Mouse (Mus musculus): ENCODE data around the gene Gm49368.
"Not testable (repeated sequence)": the region's sequence is repeated elsewhere in the genome, so short reads cannot be mapped to it uniquely, and the experiment has no call there.

Gm49368 gene

DNA sequence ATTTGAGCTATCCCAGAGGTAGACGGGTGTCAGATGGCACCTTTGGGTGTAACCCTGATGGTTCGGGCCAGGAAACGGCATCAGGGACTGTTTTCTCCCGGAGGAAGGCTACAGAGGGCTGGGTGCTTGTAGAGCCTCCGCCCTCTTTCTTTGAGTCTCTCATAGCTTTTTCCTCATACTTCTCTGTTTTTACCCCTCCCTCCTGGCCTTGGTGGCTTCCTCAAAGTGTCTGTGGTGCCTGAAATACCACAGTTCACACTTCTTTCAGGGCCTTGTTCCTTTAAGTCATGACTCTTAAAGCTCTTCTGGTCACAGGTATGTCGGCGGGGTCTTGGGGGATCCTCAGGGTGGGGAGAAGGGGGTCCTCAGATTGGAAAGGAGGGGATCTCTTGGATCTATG is at the start of gene Gm49368, which contains the start of gene Itgam:
TSS of gene Gm49368 (plus strand) at position 228 of the 400 bp plus-strand sequence.
TSS of gene Itgam (plus strand) at position 185 of the 400 bp plus-strand sequence.
- no peak for DNase-seq (ENCODE audit: low spot score)

DNA sequence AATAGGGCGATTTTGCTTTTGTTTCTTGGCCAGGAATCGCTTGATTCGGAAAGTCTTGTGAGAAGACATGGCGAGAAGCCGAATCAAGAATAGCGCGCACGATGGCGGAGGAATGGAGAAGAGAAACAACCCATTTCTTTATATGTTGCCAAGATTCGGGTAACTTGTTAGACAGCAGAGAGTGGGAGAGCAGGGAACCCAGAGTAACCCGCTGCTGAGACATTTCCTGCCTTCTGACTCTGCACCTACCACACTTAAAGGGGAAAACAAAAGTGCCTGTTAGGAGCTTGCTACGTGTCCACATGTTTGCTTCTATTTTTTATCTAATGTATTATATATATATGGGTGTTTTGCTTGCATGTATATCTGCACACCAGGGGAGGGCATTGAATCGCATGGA is 49.4 kb upstream of the Gm49368 start:
- DNase-seq (ENCODE audit: low spot score) = no peak

DNA sequence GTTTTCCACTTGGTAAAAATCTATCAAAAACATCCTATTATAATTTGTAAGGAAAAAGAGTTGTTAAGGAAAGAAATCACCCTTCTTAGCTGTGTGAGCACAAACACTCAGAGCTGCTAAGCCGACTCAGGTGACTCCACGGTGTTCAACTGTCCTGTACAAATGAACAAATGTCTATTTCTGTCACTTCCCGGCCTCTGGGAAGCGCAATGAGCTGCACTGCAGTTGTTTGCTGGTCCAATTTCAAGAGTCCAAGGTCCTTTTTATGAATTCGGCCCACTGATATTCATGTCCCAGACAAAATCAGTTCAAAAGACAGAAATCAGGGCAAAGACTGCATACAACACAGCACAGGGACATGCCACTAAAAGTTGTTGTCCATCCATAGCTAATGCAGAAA is 46.3 kb upstream of the Gm49368 start:
- not testable (repeated sequence) for DNase-seq (ENCODE audit: low spot score)

DNA sequence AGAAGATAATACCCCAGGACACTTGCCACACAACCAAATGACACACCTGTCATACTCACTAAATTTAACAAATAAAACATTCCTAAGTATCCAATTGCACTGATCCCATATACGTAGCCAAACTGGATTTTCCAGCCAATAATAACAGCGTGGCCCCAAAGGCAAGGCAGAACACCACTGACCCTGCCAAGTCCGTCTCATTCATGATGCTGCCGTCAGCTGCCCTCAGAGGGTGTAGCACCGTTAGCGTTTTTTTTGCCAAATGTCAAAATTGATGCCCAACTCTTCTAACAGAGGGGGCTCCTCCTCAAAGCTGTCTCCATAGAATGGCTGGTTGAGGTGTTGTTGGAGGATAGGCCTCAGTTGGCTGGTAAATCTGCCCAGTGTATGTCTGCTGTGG is 45.8 kb upstream of the Gm49368 start:
- no peak for DNase-seq (ENCODE audit: low spot score)

DNA sequence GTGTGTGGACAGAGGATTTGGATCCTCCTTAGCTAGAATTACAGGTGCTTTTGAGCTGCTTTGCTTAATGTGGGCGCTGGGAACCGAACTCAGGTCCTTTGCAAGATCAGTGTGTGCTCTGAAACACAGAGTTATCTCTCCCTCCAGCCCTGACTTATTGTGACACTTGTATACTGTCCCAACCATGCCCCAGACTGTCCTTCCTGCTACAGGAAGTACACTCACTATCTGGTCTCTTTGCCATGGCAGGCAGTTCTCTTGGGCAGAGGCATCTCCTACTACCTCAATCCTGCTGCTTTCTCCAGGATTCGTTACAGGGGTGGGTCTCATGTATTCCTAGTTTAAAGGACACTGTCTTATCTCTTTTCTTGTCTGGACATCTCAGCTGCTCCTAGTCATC is 44.2 kb upstream of the Gm49368 start:
- no peak for DNase-seq (ENCODE audit: low spot score)

DNA sequence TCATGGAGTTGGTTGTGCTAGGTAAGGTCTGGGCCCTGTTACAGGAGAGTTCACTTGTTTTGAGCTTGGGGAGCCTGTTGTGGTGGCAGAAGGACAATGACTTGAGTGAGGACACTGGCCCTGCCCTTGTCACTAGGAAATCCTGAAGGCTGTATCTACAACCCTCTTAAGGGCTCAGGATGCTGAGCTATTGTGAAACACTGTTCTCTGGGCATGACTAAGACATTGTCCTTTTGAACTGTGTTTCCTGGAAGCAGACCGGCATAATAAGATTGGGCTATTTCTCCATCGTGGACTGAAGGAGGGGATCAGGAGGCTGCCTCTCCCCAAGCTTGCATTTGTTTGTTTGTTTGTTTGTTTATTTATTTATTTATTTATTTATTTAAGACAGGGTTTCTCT is 43.3 kb upstream of the Gm49368 start:
- DNase-seq (ENCODE audit: low spot score) = peak; percentile 26

DNA sequence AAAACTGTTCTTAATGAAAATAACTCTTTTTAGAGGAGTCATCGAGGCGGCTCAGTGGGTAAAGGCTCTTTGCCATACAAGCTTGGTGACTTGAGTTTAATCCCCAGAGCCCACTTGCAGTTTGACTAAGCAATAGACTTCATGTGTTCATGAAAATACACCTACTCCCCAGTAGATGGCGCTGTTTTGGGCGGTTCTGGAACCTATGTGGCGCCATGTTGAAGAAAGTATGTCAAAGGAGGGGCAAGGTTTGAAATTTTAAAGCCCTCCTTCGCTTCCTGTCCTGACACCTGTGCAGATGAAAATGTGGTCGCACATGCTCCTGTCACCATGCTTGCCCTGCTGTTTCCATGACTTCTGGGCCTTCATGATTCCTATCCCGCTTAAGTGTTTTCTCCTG is 39.5 kb upstream of the Gm49368 start:
- no peak for DNase-seq (ENCODE audit: low spot score)

DNA sequence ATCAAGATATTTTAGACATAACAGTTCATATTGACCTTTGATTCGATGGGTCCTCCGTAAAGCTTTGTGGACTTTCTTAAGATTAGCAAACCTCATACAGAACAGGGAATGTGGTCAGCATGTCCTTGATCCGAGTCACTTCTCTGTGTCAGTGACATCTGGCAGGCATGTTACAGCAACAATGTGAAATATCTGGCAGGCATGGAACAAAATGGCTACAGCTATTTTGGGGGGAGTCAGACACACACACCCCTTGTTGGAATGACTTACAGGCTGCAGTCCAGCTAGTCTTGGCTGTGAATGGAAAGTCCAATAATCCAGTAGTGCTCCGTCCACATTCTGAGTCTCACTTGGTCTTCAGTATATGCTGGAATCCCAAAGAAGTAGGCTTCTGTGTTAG is 38.9 kb upstream of the Gm49368 start:
- no peak for DNase-seq (ENCODE audit: low spot score)

DNA sequence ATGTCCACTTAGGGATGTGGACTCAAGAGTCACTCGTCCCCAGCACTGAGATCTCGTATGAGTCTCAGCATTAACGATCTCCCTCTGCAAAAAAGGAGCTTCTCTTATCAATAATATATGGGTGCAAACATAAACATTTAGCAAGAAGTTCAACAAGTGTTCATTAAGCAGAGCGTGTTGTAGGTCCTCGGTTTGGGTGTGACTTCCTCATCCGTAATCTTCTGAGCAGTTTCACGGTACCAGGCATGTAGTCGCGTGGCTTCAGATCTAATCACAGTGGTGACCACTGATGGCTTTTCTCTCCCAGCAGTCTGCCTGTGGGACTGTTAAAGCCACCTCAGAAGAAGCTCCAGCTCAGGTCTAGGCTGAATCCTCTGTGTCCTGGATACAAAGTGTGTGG is 38.1 kb upstream of the Gm49368 start:
- DNase-seq (ENCODE audit: low spot score) = no peak

DNA sequence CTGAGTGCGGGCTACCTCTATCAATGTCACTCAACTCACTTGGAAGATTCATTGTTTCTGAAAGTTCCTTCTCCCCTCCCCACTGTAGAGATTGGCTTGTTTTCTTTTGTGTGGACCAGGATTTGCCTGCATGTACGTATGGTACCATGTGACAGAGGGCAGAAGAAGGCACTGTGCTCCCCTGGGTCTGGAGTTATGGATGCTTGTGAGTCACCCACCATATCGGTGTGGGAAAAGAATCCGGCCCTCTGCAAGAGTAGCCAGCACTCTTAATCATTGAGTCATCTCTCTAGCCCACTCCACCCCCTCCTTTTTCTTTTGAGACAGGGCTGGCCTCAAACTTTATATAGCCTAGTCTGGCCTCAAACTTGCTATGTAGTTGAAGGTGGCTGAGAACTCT is 37.6 kb upstream of the Gm49368 start:
- DNase-seq (ENCODE audit: low spot score) = no peak

DNA sequence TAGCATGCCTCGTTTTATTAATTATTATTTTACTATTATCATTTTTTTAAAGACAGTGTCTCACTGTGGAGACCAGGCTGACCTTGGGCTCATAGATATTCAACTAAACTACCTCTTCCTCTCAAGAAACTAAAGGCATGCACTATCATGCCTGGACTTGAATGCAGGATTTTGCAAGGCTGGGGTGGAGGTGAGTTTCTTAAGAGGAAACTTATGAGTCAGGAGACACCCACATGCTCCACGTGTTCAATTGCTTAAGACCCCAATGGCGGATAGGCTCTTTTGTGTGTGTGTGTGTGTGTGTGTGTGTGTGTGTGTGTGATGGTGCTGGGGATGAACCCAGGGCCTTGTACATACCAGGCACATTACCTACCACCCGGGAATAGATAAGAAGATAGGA is 37.1 kb upstream of the Gm49368 start:
- no peak for DNase-seq (ENCODE audit: low spot score)

DNA sequence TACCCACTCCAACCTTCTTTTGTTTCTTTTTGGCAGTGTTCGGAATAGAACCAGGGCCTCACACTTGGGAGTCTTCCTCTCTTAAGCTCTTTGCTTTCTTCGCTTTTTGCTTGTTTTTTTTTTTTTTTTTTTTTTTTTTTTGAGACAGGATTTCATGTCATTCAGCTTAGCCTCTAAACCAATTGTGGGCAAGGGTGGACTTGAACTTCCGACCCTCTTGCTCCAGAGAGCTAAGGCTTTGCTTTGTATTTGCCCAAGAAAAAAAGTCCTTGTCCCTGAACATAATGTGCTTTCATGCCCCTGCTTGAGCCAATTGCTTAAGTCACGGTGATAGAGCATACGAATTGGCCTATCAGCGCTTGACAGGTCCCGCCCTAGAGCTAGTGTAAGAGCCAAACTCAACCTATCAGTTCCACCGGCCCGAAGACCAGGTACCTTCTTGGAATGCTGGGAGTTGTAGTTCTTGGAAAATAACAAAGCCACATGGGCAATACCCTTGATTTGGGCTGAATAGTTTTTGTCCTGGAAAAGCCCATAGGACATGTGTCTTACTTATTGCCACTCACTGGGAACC is 31.0 kb upstream of the Gm49368 start:
- peak; percentile 33 for DNase-seq (ENCODE audit: low spot score)

DNA sequence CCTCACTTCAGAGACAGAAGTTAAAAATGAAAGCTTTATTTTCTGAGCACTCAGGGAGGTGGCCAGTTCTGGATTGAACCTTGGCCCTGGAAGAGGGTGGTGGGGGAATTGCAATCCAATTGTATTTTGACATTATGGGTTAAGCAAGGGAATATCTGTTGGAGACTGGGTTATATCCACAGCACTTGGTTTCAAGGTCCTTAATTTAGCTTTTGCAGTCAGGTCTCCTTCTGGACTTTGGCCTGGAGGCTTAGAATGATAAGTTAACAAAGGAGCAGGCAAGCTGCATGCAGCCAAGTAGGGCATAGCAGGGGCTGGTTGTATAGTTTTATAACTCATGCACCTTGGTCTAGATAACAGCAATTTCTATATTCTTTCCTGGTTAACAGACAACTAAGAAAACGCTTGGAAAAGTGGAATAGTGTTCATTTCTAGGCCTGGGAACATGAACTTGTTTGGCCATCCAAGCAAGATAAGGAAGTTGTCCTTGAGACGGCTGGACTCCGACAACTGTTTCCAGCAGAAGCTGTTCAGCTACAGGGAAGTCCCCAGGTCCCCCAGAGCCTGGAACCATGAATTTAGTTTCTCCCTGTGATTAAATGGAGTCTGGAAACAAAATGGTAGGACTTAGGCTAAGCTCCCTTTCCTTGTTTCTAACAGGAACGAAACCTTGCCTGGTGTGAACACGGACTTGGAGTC is 30.0 kb upstream of the Gm49368 start:
- peak; percentile 15 for DNase-seq (ENCODE audit: low spot score)

DNA sequence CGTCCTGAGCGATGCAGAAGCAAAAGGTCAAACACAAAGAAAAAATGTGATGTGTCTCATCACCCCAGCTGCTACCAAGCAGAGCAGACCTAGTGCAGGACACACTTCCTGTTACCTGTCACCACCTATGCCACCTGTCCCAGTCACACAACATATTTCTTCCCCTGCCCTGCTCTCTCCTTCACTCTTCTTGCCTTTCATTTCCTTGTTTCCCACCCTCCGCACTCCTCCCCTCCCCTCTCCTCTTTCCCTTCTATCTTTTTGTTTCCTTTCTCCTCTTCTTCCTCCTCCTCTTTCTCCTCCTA is 29.5 kb upstream of the Gm49368 start:
- DNase-seq (ENCODE audit: low spot score) = no peak

DNA sequence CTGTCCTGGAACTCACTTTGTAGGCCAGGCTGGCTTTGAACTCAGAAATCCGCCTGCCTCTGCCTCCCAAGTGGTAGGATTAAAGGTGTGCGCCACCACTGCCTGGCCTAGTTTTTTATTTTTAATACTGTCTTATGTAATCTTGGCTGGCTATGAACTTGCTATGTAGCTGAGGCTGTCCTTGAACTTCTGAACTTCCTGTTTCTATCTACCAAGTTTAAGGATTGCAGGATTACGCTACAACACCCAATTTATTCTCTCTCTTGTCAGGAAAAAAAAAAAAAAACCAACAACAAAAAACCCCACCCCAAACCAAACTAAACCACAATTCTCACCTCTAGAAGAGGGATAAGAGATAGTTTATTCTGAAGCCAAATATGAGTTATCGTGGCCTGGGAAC is 28.9 kb upstream of the Gm49368 start:
- no peak for DNase-seq (ENCODE audit: low spot score)

DNA sequence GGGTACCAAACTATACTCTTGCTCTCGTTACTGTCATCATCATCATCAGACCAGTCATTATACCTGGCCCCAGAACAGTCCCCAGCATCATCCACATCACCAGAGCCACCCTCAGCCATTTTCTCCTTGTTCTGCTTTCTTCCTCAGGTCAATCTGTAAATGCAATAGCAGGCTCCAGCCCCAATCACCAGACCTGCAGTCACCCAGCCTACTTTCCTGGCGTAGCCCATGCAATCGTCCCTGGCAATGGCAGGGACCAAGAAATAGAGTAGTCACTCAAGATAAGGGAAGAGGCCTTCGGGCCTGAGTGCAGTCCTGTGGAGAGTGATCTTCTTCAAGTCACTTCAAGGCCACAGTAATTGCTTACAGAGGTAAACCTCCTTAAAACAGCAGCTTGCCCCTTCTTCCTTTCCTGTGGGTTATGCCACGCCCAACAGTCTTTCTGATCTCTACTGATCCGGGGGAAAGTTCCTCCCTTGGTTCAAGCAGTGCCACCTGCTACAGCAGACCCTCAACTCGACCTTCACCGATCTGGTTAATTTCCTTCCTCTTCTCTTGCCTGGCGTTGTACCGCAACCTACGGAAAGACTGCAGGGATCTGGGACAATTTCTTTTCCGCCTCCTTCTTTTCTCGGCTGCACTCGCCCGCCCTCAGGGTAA is 20.2 kb upstream of the Gm49368 start:
- DNase-seq (ENCODE audit: low spot score) = not testable (repeated sequence)

DNA sequence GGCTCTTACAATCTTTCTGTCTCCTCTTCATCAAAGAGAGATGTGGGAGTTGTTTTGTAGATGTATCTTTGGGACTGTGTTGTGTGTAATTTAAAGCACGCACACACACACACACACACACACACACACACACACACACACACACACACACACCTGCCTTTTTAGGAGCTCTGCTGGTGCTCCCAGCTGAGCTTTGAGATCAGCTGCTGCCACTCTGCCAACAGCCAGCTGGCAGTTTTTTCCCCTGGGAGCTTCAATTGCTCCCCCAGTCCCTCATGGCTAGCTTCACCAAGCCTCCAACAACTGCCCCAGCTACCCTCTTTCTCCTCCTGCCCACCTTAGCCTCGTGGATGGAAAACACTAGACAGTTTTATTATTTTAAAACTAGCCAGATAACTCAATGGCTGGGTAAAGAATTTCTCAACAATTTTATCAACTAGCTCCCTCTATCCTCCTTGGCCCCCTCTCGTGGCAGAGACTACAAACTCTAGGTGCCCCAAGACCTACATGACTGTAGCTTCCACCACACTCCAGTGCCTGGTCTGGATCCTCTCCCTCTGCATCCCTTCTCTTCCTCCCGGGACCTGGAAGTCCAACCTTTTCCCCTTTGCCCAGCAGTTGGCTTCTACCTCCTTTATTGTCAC is 18.2 kb upstream of the Gm49368 start:
- DNase-seq (ENCODE audit: low spot score) = no peak

DNA sequence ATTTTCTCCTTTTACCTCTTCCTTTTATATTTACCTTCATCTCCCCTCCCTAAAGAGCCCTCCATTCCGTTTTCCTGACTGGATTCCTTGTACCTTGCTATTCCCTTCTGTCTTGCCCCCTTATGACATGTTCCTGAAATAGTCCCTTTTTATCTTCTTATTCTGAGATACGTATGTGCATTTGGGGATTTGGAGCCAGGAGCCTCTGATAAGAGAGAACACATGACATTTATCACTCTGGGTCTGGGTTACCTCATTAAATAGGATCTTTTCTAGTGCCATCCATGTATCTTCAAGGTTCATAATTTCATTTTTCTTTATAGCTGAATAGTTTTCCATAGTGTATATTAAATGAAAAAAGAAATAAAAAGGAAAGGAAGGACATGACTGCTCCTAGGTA is 16.8 kb upstream of the Gm49368 start:
- no peak for DNase-seq (ENCODE audit: low spot score)

DNA sequence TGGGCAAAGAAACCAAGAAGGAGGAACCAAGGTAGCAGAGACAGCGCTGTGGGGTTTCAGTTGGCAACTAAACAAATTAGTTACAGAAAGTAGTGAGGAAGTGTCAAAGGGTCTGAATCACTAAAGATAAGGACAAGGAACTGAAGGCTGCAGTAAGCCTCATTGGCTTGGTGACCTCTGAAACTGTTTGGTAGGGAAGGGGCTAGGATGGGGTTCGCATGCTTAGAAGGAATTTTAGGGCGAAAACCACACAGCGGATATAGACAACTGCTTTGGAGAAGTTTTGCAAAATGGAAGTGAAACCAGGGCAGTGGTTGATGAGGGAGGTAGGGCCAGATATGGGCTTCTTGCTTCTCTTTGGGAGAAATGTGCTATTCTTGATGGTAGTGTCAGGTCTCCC is 13.7 kb upstream of the Gm49368 start:
- no peak for DNase-seq (ENCODE audit: low spot score)

DNA sequence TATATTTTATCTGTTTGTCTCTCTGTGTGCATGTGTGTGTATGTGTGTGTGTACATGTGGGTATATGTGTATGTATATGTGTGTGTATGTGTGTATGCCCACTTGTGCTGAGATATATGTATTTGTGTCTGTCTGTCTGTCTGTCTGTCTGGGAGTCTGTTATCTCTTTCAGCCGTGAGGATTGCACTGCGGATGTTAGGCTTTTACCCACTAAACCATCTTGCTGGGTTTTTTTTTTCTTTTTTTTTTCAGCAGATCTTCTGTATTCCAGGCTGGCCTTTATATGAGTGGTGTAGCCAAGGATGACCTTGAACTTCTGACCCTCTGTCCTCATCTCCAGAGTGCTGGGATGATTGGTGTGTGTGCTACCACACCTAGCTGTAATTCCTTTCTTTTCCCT is 13.2 kb upstream of the Gm49368 start:
- no peak for DNase-seq (ENCODE audit: low spot score)

DNA sequence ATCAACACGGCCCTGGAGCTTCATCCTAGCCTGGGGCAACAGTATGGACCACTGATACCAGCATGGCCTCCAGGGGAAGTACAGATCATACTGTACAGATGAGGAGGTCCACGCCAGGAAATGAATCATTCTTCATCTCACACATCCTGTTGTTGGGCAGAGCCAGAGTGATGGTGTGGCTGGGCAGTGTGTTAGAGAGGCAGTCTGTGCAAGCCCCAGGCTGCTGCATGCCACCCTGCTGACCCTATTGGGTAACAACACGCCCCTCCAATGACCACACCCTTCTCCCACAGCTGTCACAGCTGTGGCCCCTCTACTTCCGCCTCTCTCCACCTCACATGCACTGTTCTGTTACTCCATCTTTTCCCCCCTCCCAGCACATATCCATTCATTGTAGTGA is 11.7 kb upstream of the Gm49368 start:
- DNase-seq (ENCODE audit: low spot score) = no peak

DNA sequence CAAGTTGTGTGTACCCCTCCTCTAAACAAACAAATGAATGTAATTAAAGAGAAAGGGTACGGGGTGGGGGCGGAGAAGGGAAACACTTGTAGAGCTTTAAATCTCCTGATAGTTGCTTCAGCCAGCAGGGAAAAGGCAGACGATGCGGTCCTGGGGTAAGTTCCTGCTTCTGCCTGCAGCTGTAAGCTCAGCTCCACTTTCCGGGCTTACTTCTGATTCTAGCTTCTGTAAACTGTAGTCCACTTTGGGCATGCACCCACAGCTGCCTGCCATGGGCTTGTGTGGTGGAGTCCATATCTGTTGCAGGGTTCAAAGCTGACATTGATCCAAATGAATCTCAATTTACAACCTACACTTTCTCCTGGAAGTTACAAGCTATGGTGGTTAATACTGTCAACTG is 9.4 kb upstream of the Gm49368 start:
- DNase-seq (ENCODE audit: low spot score) = no peak

DNA sequence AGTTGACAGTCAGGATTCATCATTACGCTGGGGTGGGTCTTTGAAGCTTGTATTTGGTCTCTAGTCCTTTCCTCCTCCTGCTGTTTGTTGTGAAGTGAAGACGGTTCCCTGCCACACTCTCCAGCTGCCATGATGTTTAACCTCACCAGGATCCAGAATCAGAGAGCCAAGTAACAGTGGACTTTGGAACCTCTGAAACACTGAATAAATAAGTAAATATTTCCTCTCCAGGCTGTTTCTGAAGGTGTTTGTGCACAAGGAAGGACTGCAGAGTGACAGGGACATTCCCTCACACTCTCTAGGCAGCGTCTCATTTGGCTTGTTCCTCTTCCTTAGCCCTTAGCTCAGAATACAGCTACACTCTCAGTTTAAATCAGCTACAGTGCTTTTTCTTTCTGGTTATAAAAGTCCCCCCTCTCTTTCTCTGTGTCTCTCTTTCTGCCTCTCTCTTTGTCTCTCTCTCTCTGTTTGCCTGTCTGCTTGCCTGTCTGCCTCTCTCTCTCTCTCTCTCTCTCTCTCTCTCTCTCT is 5.5 kb upstream of the Gm49368 start:
- no peak for DNase-seq (ENCODE audit: low spot score)
